Mouse (Mus musculus): Measurements from ENCODE around the gene Bicc1. TPM values are rescaled to one million over a fixed set of nuclear protein-coding genes. Genes with fewer than 3 reads are reported as not detected.

Gene Bicc1
- total and polyA plus RNA-seq, 3 experiments = not detected

- Histone ChIP-seq H3K27me3 (ENCODE audit: control insufficient read depth in 1 of 2, insufficient read depth in 2 of 2, low read length in 2 of 2) (no peaks in the 10 kb centered on the region), H3K4me3 (ENCODE audit: control insufficient read depth in 1 of 2, insufficient read depth in 1 of 2, low read depth in 2 of 2, low read length in 2 of 2) (no peak overlapping the region), H3K79me2 (ENCODE audit: control insufficient read depth, insufficient read depth, low read length, poor library complexity) (no peaks in the 10 kb centered on the region), H3K4me1 (ENCODE audit: control insufficient read depth in 1 of 2, insufficient read depth in 2 of 2, low read length in 2 of 2) (no peaks in the 10 kb centered on the region), H3K9me3 (replicated peaks; ENCODE audit: insufficient read depth, low read length) (no peaks in the 10 kb centered on the region), H3K27ac (ENCODE audit: control insufficient read depth, low read depth, low read length) (no peak overlapping the region), H3K9ac (ENCODE audit: control insufficient read depth, low read depth, low read length, poor library complexity, severe bottlenecking) (no peak overlapping the region), H3K36me3 (ENCODE audit: control insufficient read depth in 1 of 2, insufficient read depth in 2 of 2, low read length in 2 of 2) (no peaks in the 10 kb centered on the region)
- no peak for DNase-seq (ENCODE audit: low read depth, low spot score)
- TF ChIP-seq MAX (IDR thresholded peaks at IDR 0.05; ENCODE audit: low read length) (no peak), TCF12 (IDR thresholded peaks at IDR 0.05; ENCODE audit: low read depth, low read length) (no peak), NRF1 (IDR thresholded peaks at IDR 0.05; ENCODE audit: insufficient read depth, low read depth, low read length, poor library complexity, severe bottlenecking) (no peak), ZMIZ1 (IDR thresholded peaks at IDR 0.05; ENCODE audit: low read depth, low read length) (no peak), MAZ (IDR thresholded peaks at IDR 0.05; ENCODE audit: low read depth, low read length) (no peak), CHD1 (IDR thresholded peaks at IDR 0.05; ENCODE audit: low read depth, low read length) (no peak), MXI1 (IDR thresholded peaks at IDR 0.05; ENCODE audit: low read depth, low read length) (no peak), ZC3H11A (IDR thresholded peaks at IDR 0.05; ENCODE audit: low read depth, low read length) (no peak), ETS1 (IDR thresholded peaks at IDR 0.05; ENCODE audit: low read depth, low read length) (no peak), ZKSCAN1 (IDR thresholded peaks at IDR 0.05; ENCODE audit: low read depth, low read length) (no peak)
Observed at GRCm38 (mm10) chr10:70994135-70994497, 165.4 kb downstream of the Bicc1 start.

GRCm38 (mm10) chr10:70993497-70994134 lies 165.9 kb downstream of the Bicc1 start:
- DNase-seq (ENCODE audit: low read depth, low spot score) = no peak
- no peaks in the 10 kb centered on the region for H3K27me3 ChIP-seq (ENCODE audit: control insufficient read depth in 1 of 2, insufficient read depth in 2 of 2, low read length in 2 of 2)
- H3K4me3 ChIP-seq (ENCODE audit: control insufficient read depth in 1 of 2, insufficient read depth in 1 of 2, low read depth in 2 of 2, low read length in 2 of 2) = no peak overlapping the region
- no peaks in the 10 kb centered on the region for H3K36me3 ChIP-seq (ENCODE audit: control insufficient read depth in 1 of 2, insufficient read depth in 2 of 2, low read length in 2 of 2)
- no peaks in the 10 kb centered on the region for H3K9me3 ChIP-seq (replicated peaks; ENCODE audit: insufficient read depth, low read length)
- no peaks in the 10 kb centered on the region for H3K4me1 ChIP-seq (ENCODE audit: control insufficient read depth in 1 of 2, insufficient read depth in 2 of 2, low read length in 2 of 2)
- H3K79me2 ChIP-seq (ENCODE audit: control insufficient read depth, insufficient read depth, low read length, poor library complexity) = no peaks in the 10 kb centered on the region
- H3K9ac ChIP-seq (ENCODE audit: control insufficient read depth, low read depth, low read length, poor library complexity, severe bottlenecking) = no peak overlapping the region
- H3K27ac ChIP-seq (ENCODE audit: control insufficient read depth, low read depth, low read length) = no peak overlapping the region
- TF ChIP-seq RCOR1 (IDR thresholded peaks at IDR 0.05; ENCODE audit: low read depth, low read length) (no peak), CTCF (IDR thresholded peaks at IDR 0.05 in 2 of 3, conservative IDR thresholded peaks at IDR 0.05 in 1 of 3; ENCODE audit: control insufficient read depth in 1 of 3, insufficient read depth in 1 of 3, low read depth in 2 of 3, low read length in 3 of 3, poor library complexity in 1 of 3, severe bottlenecking in 1 of 3) (no peak), GATA1 (IDR thresholded peaks at IDR 0.05; ENCODE audit: low read depth, low read length) (no peak), GABPA (IDR thresholded peaks at IDR 0.05; ENCODE audit: low read depth, low read length) (no peak), MAZ (IDR thresholded peaks at IDR 0.05; ENCODE audit: low read depth, low read length) (no peak), KAT2A (conservative IDR thresholded peaks at IDR 0.05; ENCODE audit: low read depth, low read length) (no peak), ZC3H11A (IDR thresholded peaks at IDR 0.05; ENCODE audit: low read depth, low read length) (no peak), JUND (IDR thresholded peaks at IDR 0.05; ENCODE audit: low read depth, low read length) (no peak), BHLHE40 (IDR thresholded peaks at IDR 0.05; ENCODE audit: borderline replicate concordance, low read depth, low read length) (no peak), MYC (IDR thresholded peaks at IDR 0.05; ENCODE audit: low read depth, low read length) (no peak), ETS1 (IDR thresholded peaks at IDR 0.05; ENCODE audit: low read depth, low read length) (no peak)

Data from MEL (cell line).